Mouse (Mus musculus) kidney, embryonic 15.5 days (tissue): ENCODE data around the gene Prdm8. TPM values are rescaled to one million over a fixed set of nuclear protein-coding genes. Genes with fewer than 3 reads are reported as not detected.

Source experiments
- ATAC-seq: fragments of 200-750 bp; cut with Nextera tagmentation; replicated peaks from 2 replicates; pipeline ENCODE4 v1.8.0; 2017; ENCODE audit warnings: moderate TSS enrichment; ENCODE audit not compliant: low FRiP score
- H3K27ac ChIP-seq: fragments of 300-500 bp; sonication (generic); 2 replicates; pipeline ENCODE4 v1.5.1; 2015; ENCODE audit warnings: mild to moderate bottlenecking, inconsistent platforms
- H3K27me3 ChIP-seq: fragments of 300-500 bp; sonication (generic); 2 replicates; pipeline ENCODE4 v1.6.1; 2015; ENCODE audit warnings: inconsistent platforms
- H3K36me3 ChIP-seq: fragments of 300-500 bp; sonication (generic); 2 replicates; pipeline ENCODE4 v1.6.1; 2015; ENCODE audit warnings: inconsistent platforms
- H3K4me1 ChIP-seq: fragments of 300-500 bp; sonication (generic); 2 replicates; pipeline ENCODE4 v1.6.1; 2015; ENCODE audit warnings: inconsistent platforms
- H3K4me2 ChIP-seq: fragments of 300-500 bp; sonication (generic); 2 replicates; pipeline ENCODE4 v1.6.1; 2015; ENCODE audit warnings: moderate library complexity, mild to moderate bottlenecking, inconsistent platforms
- H3K4me3 ChIP-seq: fragments of 300-500 bp; sonication (generic); replicated peaks from 2 replicates; pipeline ENCODE4 v1.5.1; 2015; ENCODE audit warnings: mild to moderate bottlenecking, inconsistent platforms
- H3K9ac ChIP-seq: fragments of 300-500 bp; sonication (generic); 2 replicates; pipeline ENCODE4 v1.6.1; 2015; ENCODE audit warnings: mild to moderate bottlenecking, inconsistent platforms
- H3K9me3 ChIP-seq: fragments of 300-500 bp; sonication (generic); replicated peaks from 2 replicates; pipeline ENCODE4 v1.6.1; 2016; ENCODE audit warnings: inconsistent platforms
- WGBS: fragments of 180-500 bp; shearing (Covaris S2); methylation state at CpG from one replicate; pipeline ENCODE4 v1.1.7; 2015; ENCODE audit warnings: mixed read lengths; 5-methylcytosine and 5-hydroxymethylcytosine counted together
- polyA plus RNA-seq: library from polyadenylated mRNA; unstranded; fragments of >200 nt; fragmentation: Nextera tagmentation; extraction: Ambion mirVana; gene quantifications from 2 replicates; pipeline ENCODE4 v1.2.1, GENCODE M21; 2015

The Prdm8 gene
- polyA plus RNA-seq, 1 experiment from 2014 or later = 0.08 TPM

GRCm38 (mm10) chr5:98189181-98190180 lies 22.5 kb downstream of the Prdm8 start:
- no peak overlapping the region for H3K27ac ChIP-seq
- H3K4me3 ChIP-seq = peak overlapping the region; percentile 17; the same call in 1 of the 2 replicates
- H3K9ac ChIP-seq = no peak overlapping the region
- H3K27me3 ChIP-seq = peaks cover 94% of the 10 kb centered on the region
- no peaks in the 10 kb centered on the region for H3K36me3 ChIP-seq
- peak overlapping the region; percentile 43 for H3K4me2 ChIP-seq
- no peaks in the 10 kb centered on the region for H3K9me3 ChIP-seq
- WGBS = 1% methylated on average over 31 of the region's 31 CpGs
- peaks cover 32% of the 10 kb centered on the region for H3K4me1 ChIP-seq
- ATAC-seq = no peak

DNA sequence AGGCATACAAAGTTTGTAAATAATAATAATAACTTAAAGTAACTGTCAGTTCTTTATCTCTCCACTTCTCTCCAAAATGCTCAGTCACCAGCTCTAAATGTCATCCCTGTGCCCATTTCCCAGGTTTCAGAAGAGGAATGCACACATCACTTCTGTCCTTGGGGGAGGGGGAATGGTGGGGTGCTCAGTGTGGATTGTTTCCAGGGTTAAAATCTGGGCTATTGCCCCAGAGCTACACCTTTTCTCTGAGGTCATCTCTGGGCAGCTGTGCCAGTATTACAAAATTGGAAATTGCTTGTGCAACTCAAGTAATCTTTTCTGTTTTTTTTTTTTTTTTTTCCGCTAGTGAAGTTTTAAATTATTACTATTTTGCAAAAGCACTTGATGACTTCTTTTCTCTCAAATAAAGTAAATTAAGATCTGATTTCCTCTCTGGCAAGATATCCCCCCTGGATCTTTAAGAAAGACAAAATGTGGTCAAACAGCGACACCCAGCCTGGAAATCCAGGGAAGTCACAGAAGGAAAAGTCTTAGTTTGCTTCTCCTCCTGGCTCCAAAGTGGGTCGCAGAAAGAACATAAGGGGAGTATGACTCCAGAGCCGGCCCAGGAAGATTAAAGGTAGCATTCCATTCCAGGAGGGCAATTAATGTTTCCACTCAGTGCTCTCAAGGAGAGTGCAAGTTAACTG lies 25.4 kb downstream of the Prdm8 start:
- Histone ChIP-seq H3K27ac (no peak overlapping the region), H3K27me3 (peaks cover 67% of the 10 kb centered on the region), H3K9me3 (no peaks in the 10 kb centered on the region), H3K36me3 (no peaks in the 10 kb centered on the region), H3K4me1 (peaks cover 12% of the 10 kb centered on the region), H3K4me3 (no peak overlapping the region), H3K9ac (no peak overlapping the region), H3K4me2 (no peak overlapping the region)
- no peak for ATAC-seq
- WGBS = 30% methylated on average over 4 of the region's 4 CpGs

DNA sequence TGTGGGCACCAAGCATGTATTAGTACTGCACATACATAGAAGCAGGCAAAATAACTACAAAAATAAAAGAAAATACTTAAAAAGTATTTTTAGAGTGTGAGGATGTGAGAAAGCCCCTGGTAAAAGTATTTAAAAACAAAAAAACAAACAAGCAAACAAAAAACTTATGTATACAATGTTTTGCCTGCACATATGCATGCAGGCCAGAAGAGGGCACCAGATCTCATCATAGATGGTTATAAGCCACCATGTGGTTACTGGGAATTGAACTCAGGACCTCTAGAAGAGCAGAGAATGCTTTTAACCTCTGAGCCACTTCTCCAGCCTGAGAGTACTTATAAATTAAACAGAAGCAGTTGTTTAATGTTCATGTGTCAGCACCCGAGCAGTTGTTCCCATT lies 28.0 kb downstream of the Prdm8 start:
- no peak overlapping the region for H3K27ac ChIP-seq
- peaks cover 3% of the 10 kb centered on the region; the same call in 1 of the 2 replicates for H3K4me1 ChIP-seq
- H3K4me3 ChIP-seq = no peak overlapping the region
- no peak for ATAC-seq
- no peak overlapping the region for H3K9ac ChIP-seq
- H3K27me3 ChIP-seq = peaks cover 44% of the 10 kb centered on the region
- H3K4me2 ChIP-seq = no peak overlapping the region
- no peaks in the 10 kb centered on the region for H3K36me3 ChIP-seq
- no peaks in the 10 kb centered on the region for H3K9me3 ChIP-seq
- 89% methylated on average over 1 of the region's 1 CpGs for WGBS

DNA sequence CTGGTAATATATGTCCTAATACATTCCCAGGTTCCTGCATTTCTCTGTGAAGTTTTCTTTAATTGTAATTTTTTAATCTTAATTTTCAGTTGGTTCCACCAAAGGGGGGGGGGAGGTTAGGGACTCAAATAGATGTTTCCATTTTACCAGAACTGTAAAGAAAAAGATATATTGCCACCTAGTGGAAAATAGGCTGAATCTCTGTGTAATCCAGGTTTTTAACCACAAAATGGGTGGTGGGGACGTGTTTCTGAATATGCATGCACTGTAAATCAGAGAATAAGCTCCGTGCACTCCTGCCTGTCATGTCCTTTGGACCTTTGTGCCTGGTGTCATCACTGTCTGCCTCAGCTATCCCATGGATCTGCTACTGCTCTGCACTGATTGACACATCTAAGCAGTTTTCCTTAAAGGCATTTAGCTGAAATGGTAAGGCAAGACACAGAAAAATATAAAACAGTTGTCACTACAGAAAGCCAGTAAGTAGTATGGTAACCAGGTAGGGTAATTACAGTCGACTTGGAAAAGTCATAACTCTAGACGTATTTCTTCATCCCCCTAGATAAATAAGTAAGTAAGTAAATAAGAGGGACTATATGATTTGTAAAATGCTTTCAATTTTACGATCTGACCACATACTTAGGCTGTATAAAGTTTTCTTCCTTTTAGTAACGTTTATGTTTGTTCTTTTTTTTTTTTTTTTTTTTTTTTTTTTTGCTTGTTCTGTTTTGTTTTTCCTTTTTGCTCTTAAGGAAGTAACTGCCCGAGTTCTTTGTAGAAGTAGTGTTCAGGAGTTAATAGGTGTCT lies 31.6 kb downstream of the Prdm8 start:
- Histone ChIP-seq H3K4me3 (no peak overlapping the region), H3K27ac (no peak overlapping the region), H3K27me3 (peaks cover 13% of the 10 kb centered on the region), H3K9me3 (no peaks in the 10 kb centered on the region), H3K4me1 (no peaks in the 10 kb centered on the region; the same call in 1 of the 2 replicates), H3K9ac (no peak overlapping the region), H3K4me2 (no peak overlapping the region), H3K36me3 (no peaks in the 10 kb centered on the region)
- ATAC-seq = no peak
- 48% methylated on average over 7 of the region's 7 CpGs for WGBS

DNA sequence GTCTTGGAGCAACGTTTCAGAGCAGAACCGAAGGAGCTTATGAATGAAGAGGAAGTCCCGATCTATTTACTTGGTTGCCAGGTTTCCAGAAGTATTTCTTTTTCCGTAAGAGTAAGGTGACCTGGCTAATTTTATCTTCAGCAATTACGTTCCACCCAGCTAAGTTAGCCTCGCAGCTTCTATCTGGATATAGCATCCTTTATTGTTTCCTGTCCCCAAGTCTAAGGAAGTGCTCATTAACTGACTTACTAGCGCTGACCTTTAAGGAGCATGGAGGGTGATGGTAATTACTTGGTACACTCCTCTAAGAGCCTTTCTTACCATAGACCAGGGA lies 32.2 kb downstream of the Prdm8 start:
- no peaks in the 10 kb centered on the region; the same call in 1 of the 2 replicates for H3K4me1 ChIP-seq
- WGBS = 41% methylated on average over 7 of the region's 7 CpGs
- no peaks in the 10 kb centered on the region for H3K36me3 ChIP-seq
- no peak overlapping the region for H3K9ac ChIP-seq
- H3K4me3 ChIP-seq = no peak overlapping the region
- ATAC-seq = no peak
- H3K27ac ChIP-seq = no peak overlapping the region
- H3K27me3 ChIP-seq = peaks cover 7% of the 10 kb centered on the region
- no peaks in the 10 kb centered on the region for H3K9me3 ChIP-seq
- H3K4me2 ChIP-seq = no peak overlapping the region

DNA sequence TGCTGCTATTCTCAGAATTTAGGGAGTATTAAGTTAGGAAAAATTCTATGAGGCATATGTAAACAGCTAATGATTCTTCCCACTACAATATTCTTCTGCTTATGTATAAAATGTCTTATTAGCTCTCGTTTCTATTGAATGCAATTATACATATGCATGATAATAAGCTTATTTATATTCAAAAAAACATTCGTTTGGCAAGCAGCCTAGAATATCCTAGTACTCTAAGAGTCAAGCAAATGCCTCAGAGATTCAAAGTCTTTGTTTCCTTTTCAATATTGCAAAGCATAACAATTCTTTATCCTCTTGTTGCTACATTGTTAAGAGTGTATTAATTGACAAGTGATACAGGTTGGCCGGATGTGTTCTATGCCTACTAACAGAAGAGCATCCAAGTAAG lies 34.6 kb downstream of the Prdm8 start:
- Histone ChIP-seq H3K4me1 (no peaks in the 10 kb centered on the region; the same call in 1 of the 2 replicates), H3K4me2 (no peak overlapping the region), H3K9ac (no peak overlapping the region), H3K27ac (no peak overlapping the region), H3K36me3 (no peaks in the 10 kb centered on the region), H3K27me3 (peaks cover 2% of the 10 kb centered on the region; the same call in 1 of the 2 replicates), H3K4me3 (no peak overlapping the region), H3K9me3 (no peaks in the 10 kb centered on the region)
- no peak for ATAC-seq
- 82% methylated on average over 3 of the region's 3 CpGs for WGBS

- Histone ChIP-seq H3K4me2 (no peak overlapping the region), H3K4me3 (no peak overlapping the region), H3K9me3 (no peaks in the 10 kb centered on the region), H3K4me1 (no peaks in the 10 kb centered on the region; the same call in 1 of the 2 replicates), H3K9ac (no peak overlapping the region), H3K27ac (no peak overlapping the region), H3K27me3 (peaks cover 2% of the 10 kb centered on the region; the same call in 1 of the 2 replicates), H3K36me3 (no peaks in the 10 kb centered on the region)
- peak; percentile 74; the same call in 1 of the 2 replicates for ATAC-seq
- WGBS = 31% methylated on average over 4 of the region's 4 CpGs
These were observed 36.0 kb downstream of the Prdm8 start for GRCm38 (mm10) chr5:98202996-98203395.

- ATAC-seq = no peak
- WGBS = 56% methylated on average over 4 of the region's 4 CpGs
- H3K9ac ChIP-seq = no peak overlapping the region
These were observed 45.5 kb downstream of the Prdm8 start for GRCm38 (mm10) chr5:98212501-98212900.

GRCm38 (mm10) chr5:98221956-98222355 lies 55.0 kb downstream of the Prdm8 start:
- no peaks in the 10 kb centered on the region for H3K27me3 ChIP-seq
- 0 out of 2 replicates have a peak, but pooled peaks cover 3% of the 10 kb centered on the region for H3K4me1 ChIP-seq
- no peak overlapping the region for H3K27ac ChIP-seq
- no peaks in the 10 kb centered on the region for H3K36me3 ChIP-seq
- no peak for ATAC-seq
- no peak overlapping the region for H3K4me2 ChIP-seq
- 86% methylated on average over 4 of the region's 4 CpGs for WGBS
- H3K9me3 ChIP-seq = no peaks in the 10 kb centered on the region
- no peak overlapping the region for H3K9ac ChIP-seq
- no peak overlapping the region for H3K4me3 ChIP-seq

More at GRCm38 (mm10) chr5:98212501-98212900, 45.5 kb downstream of the Prdm8 start:
- H3K4me2 ChIP-seq = no peak overlapping the region
- no peaks in the 10 kb centered on the region for H3K4me1 ChIP-seq
- H3K36me3 ChIP-seq = no peaks in the 10 kb centered on the region
- no peaks in the 10 kb centered on the region for H3K9me3 ChIP-seq
- no peak overlapping the region for H3K4me3 ChIP-seq
- H3K27me3 ChIP-seq = no peaks in the 10 kb centered on the region
- H3K27ac ChIP-seq = no peak overlapping the region

DNA sequence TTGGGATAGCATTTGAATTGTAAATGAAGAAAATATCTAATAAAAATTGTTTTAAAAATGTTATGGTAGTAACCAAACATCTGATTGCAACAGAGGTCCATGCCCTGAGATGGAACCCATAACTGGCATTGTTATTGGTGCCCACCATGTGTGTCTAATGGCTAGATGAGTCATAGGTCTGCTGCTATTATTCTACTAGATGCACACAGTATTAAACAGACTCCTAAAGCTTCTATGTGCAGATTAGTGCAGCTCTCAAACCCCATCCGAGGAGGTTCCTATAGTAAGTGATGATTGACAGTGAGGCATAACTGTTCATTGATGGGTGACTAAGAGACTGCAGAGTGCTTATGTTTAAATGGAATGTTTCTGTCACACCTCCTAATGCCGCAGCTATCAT lies 59.7 kb downstream of the Prdm8 start:
- no peak overlapping the region for H3K4me3 ChIP-seq
- no peaks in the 10 kb centered on the region for H3K4me1 ChIP-seq
- 77% methylated on average over 2 of the region's 2 CpGs for WGBS
- no peaks in the 10 kb centered on the region for H3K36me3 ChIP-seq
- H3K9me3 ChIP-seq = no peaks in the 10 kb centered on the region
- no peak overlapping the region for H3K9ac ChIP-seq
- no peak overlapping the region for H3K27ac ChIP-seq
- no peaks in the 10 kb centered on the region for H3K27me3 ChIP-seq
- no peak overlapping the region for H3K4me2 ChIP-seq
- ATAC-seq = no peak

DNA sequence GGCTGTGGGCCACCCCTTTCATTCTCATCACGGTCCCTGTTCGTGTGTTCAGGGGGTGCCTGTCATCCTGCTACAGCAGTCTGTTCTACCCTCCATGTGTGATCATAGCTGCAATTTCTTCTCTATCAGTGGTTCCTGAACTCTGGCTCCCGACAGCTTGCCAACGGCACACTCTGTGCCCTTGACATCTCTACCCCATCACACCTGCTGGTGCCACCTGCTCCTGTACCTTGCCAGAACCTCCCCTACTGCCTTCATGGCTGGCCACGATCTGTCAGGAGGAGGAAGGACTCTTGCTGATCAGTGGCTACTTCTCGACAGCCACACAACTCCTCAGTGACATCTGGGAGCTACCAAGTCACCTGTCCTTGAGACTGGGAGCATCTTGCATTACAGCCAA lies 62.5 kb downstream of the Prdm8 start:
- H3K27me3 ChIP-seq = no peaks in the 10 kb centered on the region
- no peak for ATAC-seq
- 85% methylated on average over 6 of the region's 6 CpGs for WGBS

More for the DNA sequence above, 62.5 kb downstream of the Prdm8 start:
- H3K4me3 ChIP-seq = no peak overlapping the region
- H3K27ac ChIP-seq = no peak overlapping the region
- no peaks in the 10 kb centered on the region for H3K4me1 ChIP-seq
- no peak overlapping the region for H3K9ac ChIP-seq
- H3K36me3 ChIP-seq = no peaks in the 10 kb centered on the region
- no peak overlapping the region for H3K4me2 ChIP-seq
- no peaks in the 10 kb centered on the region for H3K9me3 ChIP-seq
